Mouse (Mus musculus) limb, embryonic 14.5 days (tissue): ENCODE measurements at regions not wholly inside any gene's neighbourhood (a gene's known extent, or its start where the extent isn't known, plus 50 kb on each side); places are given as distances from the start of the nearest gene placed in this dataset.

ENCODE experiments used
- ATAC-seq: fragments of 200-750 bp; cut with Nextera tagmentation; 2 replicates; pipeline ENCODE4 v1.8.0; 2017; ENCODE audit warnings: low read depth, moderate number of reproducible peaks, moderate TSS enrichment; ENCODE audit not compliant: low FRiP score
- DNase-seq: peaks from one replicate; pipeline ENCODE4 v3.0.0-alpha.2; 2015; ENCODE audit warnings: low spot score
- H3K27ac ChIP-seq: fragments of 300-500 bp; sonication (generic); replicated peaks from 2 replicates; pipeline ENCODE4 v1.5.1; 2014; ENCODE audit warnings: low read depth, mild to moderate bottlenecking, low read length, moderate library complexity, mixed read lengths
- H3K27me3 ChIP-seq: fragments of 300-500 bp; sonication (generic); 2 replicates; pipeline ENCODE4 v1.6.1; 2014; ENCODE audit warnings: low read length, mixed read lengths; ENCODE audit not compliant: control insufficient read depth, insufficient read depth
- H3K36me3 ChIP-seq: fragments of 300-500 bp; sonication (generic); 2 replicates; pipeline ENCODE4 v1.6.1; 2014; ENCODE audit warnings: mild to moderate bottlenecking, low read length, moderate library complexity, mixed read lengths; ENCODE audit not compliant: control insufficient read depth, insufficient read depth
- H3K4me1 ChIP-seq: fragments of 300-500 bp; sonication (generic); 2 replicates; pipeline ENCODE4 v1.6.1; 2014; ENCODE audit warnings: antibody characterized with exemption, low read length, mixed read lengths; ENCODE audit not compliant: control insufficient read depth, insufficient read depth
- H3K4me2 ChIP-seq: fragments of 300-500 bp; sonication (generic); replicated peaks from 2 replicates; pipeline ENCODE4 v1.6.1; 2014; ENCODE audit warnings: low read depth, mild to moderate bottlenecking, low read length, moderate library complexity; ENCODE audit not compliant: severe bottlenecking
- H3K4me3 ChIP-seq: fragments of 300-500 bp; sonication (generic); replicated peaks from 2 replicates; pipeline ENCODE4 v1.5.1; 2014; ENCODE audit warnings: low read length
- H3K9ac ChIP-seq: fragments of 300-500 bp; sonication (generic); 2 replicates; pipeline ENCODE4 v1.6.1; 2014; ENCODE audit warnings: mild to moderate bottlenecking, low read depth, low read length, moderate library complexity; ENCODE audit not compliant: severe bottlenecking
- H3K9me3 ChIP-seq: fragments of 300-500 bp; sonication (generic); 2 replicates; pipeline ENCODE4 v1.6.1; 2016; ENCODE audit warnings: low read length; ENCODE audit not compliant: control insufficient read depth
- POLR2A ChIP-seq: fragments of 200-500 bp; IDR thresholded peaks from 2 replicates; pipeline ENCODE4 v1.8.0; 2012; ENCODE audit warnings: inconsistent platforms, mild to moderate bottlenecking, moderate library complexity, borderline replicate concordance; ENCODE audit not compliant: insufficient read depth, insufficient read length; ENCODE audit errors: extremely low read depth
- WGBS: fragments of 180-500 bp; shearing (Covaris S2); extraction: QIAGEN DNeasy Blood & Tissue Kit; methylation state at CpG from one replicate; pipeline ENCODE4 v1.1.7; 2014; 5-methylcytosine and 5-hydroxymethylcytosine counted together

- Histone ChIP-seq H3K27ac (no peak overlapping the region), H3K4me1 (peaks cover 12% of the 10 kb centered on the region), H3K27me3 (no peaks in the 10 kb centered on the region), H3K4me3 (no peak overlapping the region), H3K9me3 (no peaks in the 10 kb centered on the region), H3K36me3 (no peaks in the 10 kb centered on the region), H3K4me2 (no peak overlapping the region), H3K9ac (no peak overlapping the region)
- no peak for ATAC-seq
- no peak for TF ChIP-seq POLR2A
- no peak for DNase-seq
- WGBS: 19% methylated on average over 4 of the region's 4 CpGs
Measured at GRCm38 (mm10) chr8:35196189-35196588, 569.4 kb upstream of the Gm19410 start.

GRCm38 (mm10) chr8:35198766-35199165 is 566.8 kb upstream of the Gm19410 start:
- WGBS: 67% methylated on average over 2 of the region's 2 CpGs
- H3K9ac ChIP-seq: no peak overlapping the region
- no peak overlapping the region for H3K4me3 ChIP-seq
- no peak for ATAC-seq
- no peak overlapping the region for H3K27ac ChIP-seq
- H3K36me3 ChIP-seq: no peaks in the 10 kb centered on the region
- no peaks in the 10 kb centered on the region for H3K9me3 ChIP-seq
- peaks cover 7% of the 10 kb centered on the region; the same call in 1 of the 2 replicates for H3K4me1 ChIP-seq
- H3K27me3 ChIP-seq: no peaks in the 10 kb centered on the region
- no peak overlapping the region for H3K4me2 ChIP-seq
- DNase-seq: no peak
- TF ChIP-seq POLR2A: no peak

- WGBS: 51% methylated on average over 12 of the region's 12 CpGs
- DNase-seq (no peak), ATAC-seq (no peak)
- H3K4me3 ChIP-seq: no peak overlapping the region
- H3K4me1 ChIP-seq: peaks cover 4% of the 10 kb centered on the region; the same call in 1 of the 2 replicates
- H3K27me3 ChIP-seq: no peaks in the 10 kb centered on the region
- H3K9me3 ChIP-seq: no peaks in the 10 kb centered on the region
- no peak overlapping the region for H3K9ac ChIP-seq
- H3K27ac ChIP-seq: no peak overlapping the region
- no peak overlapping the region for H3K4me2 ChIP-seq
- H3K36me3 ChIP-seq: no peaks in the 10 kb centered on the region
- no peak for TF ChIP-seq POLR2A
Measured at GRCm38 (mm10) chr8:35201416-35201815, 564.2 kb upstream of the Gm19410 start.

GRCm38 (mm10) chr8:35204971-35205370 is 560.6 kb upstream of the Gm19410 start:
- DNase-seq (no peak), ATAC-seq (no peak)
- Histone ChIP-seq H3K27ac (no peak overlapping the region), H3K9ac (no peak overlapping the region), H3K4me1 (0 out of 2 replicates have a peak, but pooled peaks cover 2% of the 10 kb centered on the region), H3K9me3 (no peaks in the 10 kb centered on the region), H3K4me3 (no peak overlapping the region), H3K4me2 (peak overlapping the region; percentile 26; the same call in 1 of the 2 replicates), H3K27me3 (no peaks in the 10 kb centered on the region), H3K36me3 (no peaks in the 10 kb centered on the region)
- TF ChIP-seq POLR2A: no peak
- WGBS: 66% methylated on average over 15 of the region's 15 CpGs

GRCm38 (mm10) chr8:35205536-35205935 is 560.1 kb upstream of the Gm19410 start:
- H3K9ac ChIP-seq: no peak overlapping the region
- 0 out of 2 replicates have a peak, but pooled peaks cover 2% of the 10 kb centered on the region for H3K4me1 ChIP-seq
- ATAC-seq: no peak
- H3K27me3 ChIP-seq: no peaks in the 10 kb centered on the region
- DNase-seq: peak; percentile 49
- H3K36me3 ChIP-seq: no peaks in the 10 kb centered on the region
- peak overlapping the region; percentile 26; the same call in 1 of the 2 replicates for H3K4me2 ChIP-seq
- no peaks in the 10 kb centered on the region for H3K9me3 ChIP-seq
- H3K4me3 ChIP-seq: no peak overlapping the region
- 14% methylated on average over 8 of the region's 8 CpGs for WGBS
- no peak overlapping the region for H3K27ac ChIP-seq
- TF ChIP-seq POLR2A: no peak

GRCm38 (mm10) chr8:35206271-35206670 is 559.3 kb upstream of the Gm19410 start:
- Histone ChIP-seq H3K4me2 (no peak overlapping the region), H3K4me3 (no peak overlapping the region), H3K27me3 (no peaks in the 10 kb centered on the region), H3K9me3 (no peaks in the 10 kb centered on the region), H3K27ac (no peak overlapping the region), H3K36me3 (no peaks in the 10 kb centered on the region), H3K4me1 (0 out of 2 replicates have a peak, but pooled peaks cover 2% of the 10 kb centered on the region), H3K9ac (no peak overlapping the region)
- no peak for TF ChIP-seq POLR2A
- ATAC-seq (no peak), DNase-seq (no peak)
- WGBS: 49% methylated on average over 6 of the region's 6 CpGs
